Mouse (Mus musculus) heart, postnatal 36 days (tissue): ENCODE data around the gene Cpne1. TPM values are rescaled to one million over a fixed set of nuclear protein-coding genes. Genes with fewer than 3 reads are reported as not detected.

Experiments used
- DNase-seq, 2 experiments: peaks; one replicate each; pipeline ENCODE4 v3.0.0; 2021 to 2022
- intact Hi-C: fragments of 180-260 bp; cut with DNase I; formaldehyde crosslinking; loops from one replicate; pipeline ENCODE4 v1.15.1; 2025
- total RNA-seq, 2 experiments: library from RNA; stranded (reverse); gene quantifications; 2 replicates each; pipeline ENCODE4 v1.2.3; 2021

The Cpne1 gene
- total RNA-seq, 2 experiments from 2014 or later: 15.2 to 17.5 TPM

DNA sequence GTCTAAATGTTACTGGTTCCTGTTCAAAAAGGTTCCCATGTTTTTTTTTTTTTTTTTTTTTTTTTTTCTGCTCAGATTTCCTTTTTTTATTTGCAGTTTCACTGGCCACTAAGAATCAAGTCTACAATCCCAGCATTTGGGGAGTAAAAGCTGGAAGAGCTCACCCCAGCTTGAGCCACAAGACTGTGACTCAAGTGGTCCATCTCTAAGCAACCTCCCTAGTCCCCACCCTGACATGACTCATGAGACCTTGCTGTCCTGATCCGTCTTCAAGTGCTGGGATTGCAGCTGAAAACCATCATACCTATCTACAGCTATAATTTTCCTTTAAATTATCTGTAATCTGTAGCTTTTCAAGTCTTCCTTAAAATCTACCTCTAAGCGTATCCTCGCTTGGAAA lies 27.2 kb downstream of the Cpne1 start:
- intact Hi-C loops: no loop called here
- no peak for DNase-seq

DNA sequence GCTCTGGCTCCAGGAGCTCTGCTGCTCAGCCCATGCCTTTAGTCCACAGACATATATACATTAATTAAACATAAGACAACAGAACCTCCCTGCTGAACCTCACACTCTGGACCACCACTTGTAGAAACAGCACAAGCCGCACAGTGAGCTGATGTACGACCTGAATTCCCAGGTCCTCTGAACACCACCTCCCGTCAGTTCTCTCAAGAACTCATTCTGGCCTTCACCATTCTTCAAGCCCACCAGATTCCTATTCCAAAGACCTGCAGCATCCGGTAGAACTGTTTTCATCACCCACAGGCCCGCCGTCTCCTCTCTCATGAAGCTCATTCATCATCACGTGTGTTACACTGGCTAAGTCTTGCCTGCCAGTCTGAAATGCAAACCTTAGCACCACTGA lies 31.4 kb downstream of the Cpne1 start:
- DNase-seq: no peak
- intact Hi-C loops: no loop called here

DNA sequence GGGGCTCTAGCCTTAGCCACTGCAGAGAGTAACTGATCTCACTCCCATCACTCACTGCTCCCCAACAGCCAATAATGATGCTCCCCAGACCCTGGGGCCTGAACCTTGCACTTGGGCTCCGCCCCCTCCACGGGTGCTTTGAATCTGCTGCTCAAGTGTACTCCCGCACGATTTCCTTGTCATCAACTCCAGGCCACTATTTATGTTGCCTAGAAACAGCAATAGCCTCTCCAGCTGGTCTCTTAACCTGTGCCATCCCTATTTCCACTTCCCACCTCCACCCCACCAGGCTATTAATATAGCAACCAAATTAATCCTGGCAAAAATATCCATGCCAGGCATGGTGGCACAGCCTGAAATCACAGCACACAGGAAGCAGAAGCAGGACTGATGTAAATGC lies 32.1 kb downstream of the Cpne1 start:
- DNase-seq: no peak
- intact Hi-C loops: no loop called here

DNA sequence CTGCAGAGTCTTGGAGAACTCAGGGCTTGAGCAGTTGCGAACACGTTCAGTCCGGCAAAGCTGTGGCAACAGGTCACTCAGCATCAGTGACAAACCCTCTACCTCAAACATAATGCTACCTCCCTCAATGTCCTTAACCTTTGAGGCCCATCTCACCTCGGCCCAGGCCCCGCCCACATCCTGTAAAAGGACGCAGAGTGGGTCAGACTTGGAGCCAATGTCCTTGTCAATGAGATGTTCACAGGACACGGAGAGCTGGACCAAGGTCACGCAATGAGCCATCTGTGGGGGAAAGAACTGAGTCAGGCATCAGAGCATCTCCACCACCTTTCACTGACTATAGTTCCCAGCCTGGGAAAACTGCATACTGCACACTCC lies 32.6 kb downstream of the Cpne1 start:
- DNase-seq: no peak
- intact Hi-C loops: no loop called here

DNA sequence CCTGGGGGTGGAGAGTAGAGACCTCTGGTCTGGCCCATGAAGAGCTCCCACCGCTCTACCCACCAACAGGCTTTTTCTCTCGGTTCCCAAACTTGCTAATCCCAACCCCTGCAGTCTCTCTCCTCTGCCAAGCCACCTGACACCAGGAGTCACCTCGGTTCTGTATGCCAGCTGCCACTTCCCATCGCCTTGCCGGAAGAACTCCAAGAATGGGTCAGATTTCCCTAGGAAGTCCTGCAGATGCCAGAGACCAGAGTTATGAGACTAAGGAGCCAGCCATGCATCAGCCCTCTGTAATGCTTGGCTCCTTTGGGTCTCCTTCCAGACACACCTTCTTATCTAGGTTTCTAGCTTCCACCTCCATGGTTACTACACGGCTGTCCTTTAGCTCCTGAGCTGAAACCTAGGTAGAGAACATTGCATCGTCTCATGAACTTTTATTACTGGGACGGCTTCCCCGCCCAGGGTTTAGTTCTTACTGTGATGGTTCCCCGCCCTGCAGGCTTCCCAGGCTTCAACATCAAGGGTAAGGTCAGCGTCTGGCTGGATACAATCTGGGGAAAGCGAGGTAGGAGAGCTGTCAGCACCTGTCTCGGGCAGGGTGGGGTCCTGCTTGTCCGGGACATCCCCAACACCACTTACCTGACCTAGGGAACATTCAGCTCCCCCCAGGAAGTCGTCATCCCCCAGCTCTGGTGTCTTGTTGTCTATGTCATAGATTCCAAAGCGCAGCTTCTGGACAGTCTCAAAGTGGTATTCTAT lies 33.2 kb downstream of the Cpne1 start:
- no peak for DNase-seq
- intact Hi-C loops: no loop called here

DNA sequence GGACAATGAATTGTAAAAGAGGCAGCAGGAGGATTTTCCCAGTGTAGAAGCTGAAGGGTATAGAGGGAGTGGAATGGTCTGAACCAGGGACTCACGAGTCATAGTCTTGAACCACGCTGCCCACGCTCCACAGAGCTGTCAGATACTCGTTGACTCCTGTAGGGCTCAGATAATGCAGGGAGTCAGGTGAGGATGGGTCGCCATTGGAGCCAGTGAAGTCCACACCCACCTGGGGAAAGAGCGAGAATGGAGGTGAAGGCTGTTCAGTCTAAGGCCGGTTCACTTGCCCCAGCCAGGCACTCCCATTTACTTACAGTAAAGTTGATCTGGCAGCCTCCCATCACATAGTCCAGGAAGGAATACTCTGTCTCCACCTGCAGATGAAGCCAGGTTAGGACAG lies 34.3 kb downstream of the Cpne1 start:
- intact Hi-C loops: no loop called here
- no peak for DNase-seq

DNA sequence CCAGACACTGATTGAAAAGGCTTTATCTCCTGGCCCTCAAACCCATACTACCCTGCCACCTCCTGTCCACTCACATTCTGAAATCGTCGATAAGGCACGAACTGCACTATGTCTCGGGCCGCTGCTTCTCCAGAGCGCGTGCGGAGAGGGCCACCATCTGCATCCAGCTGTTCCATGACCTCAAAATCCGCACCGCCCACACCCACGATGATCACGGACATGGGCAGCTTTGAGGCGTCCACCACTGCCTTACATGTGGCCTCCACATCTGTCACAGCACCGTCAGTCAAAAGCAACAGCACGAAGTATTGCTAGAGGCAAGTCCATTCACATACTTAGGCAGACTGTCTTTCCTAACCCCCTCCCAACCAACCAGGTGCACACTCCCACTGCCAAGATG lies 38.0 kb downstream of the Cpne1 start:
- DNase-seq: peak; percentile 26

DNA sequence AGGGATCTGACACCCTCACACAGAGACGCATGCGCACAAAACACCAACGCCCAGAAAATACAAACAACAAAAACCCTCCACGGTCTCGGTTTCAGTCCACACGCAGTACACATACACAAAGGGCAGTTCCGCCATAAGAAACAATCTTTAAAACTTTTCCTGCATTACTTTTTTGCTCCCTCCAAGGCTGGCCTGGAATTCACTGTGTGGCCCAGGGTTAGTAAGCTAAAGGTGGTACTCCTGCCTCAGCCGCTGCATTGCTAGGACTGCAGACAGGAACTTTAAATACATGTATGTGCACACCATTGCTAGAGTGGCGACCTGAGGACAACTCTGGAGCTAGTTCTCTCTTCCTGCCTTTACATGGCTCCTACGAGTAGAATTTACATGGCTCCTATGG lies 40.5 kb downstream of the Cpne1 start:
- intact Hi-C loops: no loop called here
- no peak for DNase-seq

More for the DNA sequence above, 38.0 kb downstream of the Cpne1 start:
- intact Hi-C loops: no loop called here

DNA sequence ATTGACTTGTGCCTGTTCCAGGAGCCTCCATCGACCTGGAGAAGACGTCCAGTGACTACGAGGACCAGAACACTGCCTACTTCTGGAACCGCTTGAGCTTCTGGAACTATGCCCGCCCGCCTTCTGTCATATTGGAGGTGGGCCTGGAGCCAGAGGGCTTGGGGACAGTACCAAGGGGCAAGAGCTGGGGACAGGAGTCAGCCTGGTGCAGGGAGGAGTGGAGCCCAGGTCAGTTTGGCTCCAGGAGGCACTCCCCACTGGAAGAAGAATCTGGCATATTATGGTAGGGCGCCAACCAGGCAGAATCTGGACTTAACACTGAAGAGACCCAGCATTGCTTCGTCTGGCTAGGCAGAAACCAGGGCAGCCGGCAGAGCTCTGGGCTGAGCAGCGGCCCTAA lies 43.8 kb downstream of the Cpne1 start:
- intact Hi-C loops: no loop called here
- no peak for DNase-seq

DNA sequence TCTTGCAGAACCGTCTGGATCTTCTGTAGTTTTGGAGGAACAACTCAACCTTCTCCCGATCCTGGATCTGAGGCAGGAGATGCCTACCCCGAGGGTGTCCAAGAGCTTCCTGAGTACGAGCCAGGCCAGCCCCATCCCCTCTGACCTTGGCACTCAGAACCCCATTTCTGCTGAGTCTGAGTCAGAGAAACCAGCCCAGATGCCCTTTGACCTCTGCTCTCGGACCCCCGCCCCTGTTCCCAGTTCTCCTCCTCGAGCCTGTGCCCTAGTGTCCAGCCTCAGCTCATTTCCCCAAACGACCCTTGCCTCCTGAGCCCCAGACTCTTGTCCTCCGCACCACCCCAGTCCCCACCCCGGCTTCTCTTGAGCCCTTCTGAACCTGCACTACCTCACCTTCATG lies 45.6 kb downstream of the Cpne1 start:
- DNase-seq: no peak
- intact Hi-C loops: no loop called here

DNA sequence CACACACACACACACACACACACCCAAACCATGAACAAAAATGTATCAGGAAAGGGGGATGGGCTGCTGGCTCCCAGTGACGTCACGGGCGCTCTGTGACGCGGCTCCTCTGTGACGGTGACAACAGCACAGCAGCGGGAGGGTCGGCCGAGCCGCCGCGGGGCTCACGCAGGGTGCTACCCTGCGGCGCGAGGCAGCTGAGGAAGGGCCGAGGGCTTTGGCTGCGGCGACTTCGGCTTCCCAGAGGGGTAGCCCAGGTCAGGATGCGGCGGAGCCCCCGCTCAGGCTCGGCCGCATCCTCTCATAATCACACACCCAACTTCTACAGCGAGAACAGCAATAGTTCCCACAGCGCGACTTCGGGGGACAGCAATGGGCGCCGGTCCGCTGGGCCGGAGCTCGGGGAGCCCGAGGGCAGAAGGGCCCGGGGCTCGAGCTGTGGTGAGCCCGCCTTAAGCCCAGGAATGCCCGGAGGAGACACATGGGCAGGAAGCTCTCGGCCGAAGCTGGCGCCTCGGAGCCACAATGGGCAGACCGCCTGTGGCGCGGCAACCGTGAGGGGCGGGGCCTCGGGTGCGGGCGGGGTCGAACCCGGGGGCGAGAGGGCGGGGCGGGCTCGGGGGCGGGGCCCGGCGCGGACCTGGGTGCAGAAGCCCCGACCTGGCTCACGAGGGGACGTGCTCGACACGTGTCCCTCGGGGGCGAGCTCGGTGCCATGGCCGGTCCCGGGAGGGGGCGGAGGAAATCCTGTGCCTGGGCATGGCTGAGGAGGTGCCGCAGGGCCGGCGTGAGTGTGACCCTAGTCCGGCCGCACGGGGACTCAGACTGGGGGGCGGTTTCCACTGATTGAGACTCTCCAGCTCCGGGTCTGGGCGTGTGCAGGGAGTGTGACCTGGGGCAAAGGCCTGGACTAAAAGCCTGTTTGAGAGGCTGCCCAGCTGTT lies 46.4 kb downstream of the Cpne1 start, which contains the start of gene Spag4:
TSS of gene Spag4 (plus strand) at position 77 of the 943 bp plus-strand sequence.
- intact Hi-C loops: no loop called here
- DNase-seq: peak; percentile 70 to 73

DNA sequence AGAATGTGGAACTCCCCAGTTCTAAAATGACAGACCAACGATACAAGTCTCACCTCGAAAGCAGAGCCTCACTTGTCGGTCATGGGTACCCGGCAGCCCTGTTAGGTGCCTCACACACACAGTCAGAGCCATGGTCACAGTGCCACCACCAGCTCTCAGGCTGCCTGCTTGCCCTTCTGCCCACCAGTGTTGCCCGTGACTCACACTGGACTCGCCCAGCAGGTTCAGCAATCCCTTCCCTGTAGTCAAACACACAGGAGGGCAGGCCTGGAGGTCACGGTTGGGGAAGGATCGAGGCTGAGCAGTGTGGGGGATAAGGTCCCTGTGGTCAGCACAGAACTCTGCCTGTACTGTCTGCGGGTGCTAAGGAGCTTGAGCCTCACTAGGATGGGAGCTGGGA lies 58.9 kb downstream of the Cpne1 start, which contains the start of gene Fer1l4:
TSS of gene Fer1l4 (minus strand) at position 132 of the 400 bp plus-strand sequence.
- intact Hi-C loops: no loop called here
- no peak for DNase-seq

DNA sequence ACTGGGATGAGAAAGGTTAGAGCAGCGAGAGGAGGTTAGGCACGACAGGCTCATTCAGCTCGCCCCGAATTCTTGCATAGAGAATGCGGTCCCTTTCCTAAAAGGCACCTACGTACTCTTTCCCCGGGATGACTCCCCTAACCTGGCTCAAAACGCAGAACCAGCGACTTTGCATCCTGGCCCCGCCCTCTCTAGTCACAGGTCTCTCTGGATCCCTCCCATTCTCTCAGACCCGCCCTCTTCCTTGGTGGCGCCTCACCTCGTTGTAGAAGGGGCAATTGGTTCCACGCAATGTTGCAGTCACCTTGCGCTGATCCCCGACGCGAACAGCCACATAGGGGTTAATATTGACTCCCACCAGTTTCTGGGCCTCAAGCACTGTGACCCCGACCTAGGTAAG lies 63.8 kb downstream of the Cpne1 start:
- intact Hi-C loops: no loop called here

DNA sequence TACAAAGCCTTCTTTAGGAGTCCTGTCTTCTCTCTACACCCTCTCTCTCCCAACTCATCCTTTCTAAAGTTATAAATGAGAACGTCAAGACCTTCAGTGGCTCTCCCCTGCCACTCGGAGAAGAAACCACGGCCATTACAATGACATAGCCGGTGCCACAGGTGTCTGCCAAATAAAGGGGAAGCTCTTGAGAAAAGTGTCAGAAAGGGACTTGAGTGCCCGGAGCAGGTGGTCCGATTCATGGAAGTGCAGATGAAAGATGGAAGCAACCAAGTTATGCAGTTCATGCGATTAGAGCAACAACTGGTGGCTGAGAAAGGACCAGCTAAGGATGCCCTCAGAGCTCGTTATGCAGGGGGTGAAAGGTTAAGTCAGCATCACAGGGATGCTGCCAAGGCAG lies 68.9 kb downstream of the Cpne1 start:
- intact Hi-C loops: no loop called here
- no peak for DNase-seq

More for the DNA sequence above, 63.8 kb downstream of the Cpne1 start:
- no peak for DNase-seq

DNA sequence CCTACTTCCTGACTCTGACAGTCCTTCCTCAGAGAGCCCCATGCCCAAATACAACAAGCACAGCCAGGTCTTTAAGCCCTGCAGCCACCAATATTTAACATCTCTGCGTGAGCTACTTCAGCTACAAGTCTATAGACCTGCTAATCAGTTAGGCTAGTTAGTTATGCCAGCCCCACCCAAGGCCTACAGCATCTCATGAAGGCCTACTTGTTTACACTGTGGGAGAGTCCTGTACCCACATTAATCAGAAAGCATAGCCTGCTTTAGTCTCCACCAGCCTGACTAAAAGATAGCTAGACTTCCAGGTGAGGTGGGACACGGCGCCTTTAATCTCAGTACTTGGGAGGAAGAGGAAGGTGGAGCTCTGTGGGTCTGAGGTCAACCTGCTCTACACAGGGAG lies 72.4 kb downstream of the Cpne1 start:
- intact Hi-C loops: no loop called here
- DNase-seq: no peak

DNA sequence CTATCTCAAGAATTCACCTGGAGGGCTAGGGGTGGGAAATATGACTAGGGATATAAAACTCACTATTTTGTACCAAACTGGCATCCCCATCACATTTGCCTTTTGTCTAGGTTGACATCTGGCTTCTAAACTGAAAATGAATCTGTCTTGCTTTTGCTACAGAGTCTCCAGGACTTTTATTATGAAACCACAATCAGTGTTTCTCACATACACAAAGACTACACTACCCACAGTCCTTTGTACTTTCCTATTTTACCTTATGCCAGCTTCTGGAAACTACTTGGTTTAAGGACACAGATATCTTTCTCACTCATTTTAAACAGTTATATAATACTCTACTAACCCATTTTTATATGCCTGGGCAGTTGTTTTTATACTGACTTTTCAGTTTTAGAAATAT lies 86.3 kb downstream of the Cpne1 start:
- intact Hi-C loops: no loop called here
- no peak for DNase-seq

Other genes with a start within 250 kb of the Cpne1 start
- 100 to 1,000 TPM; 235 to 283 TPM for gene Uqcc1, start 181.7 kb downstream of the Cpne1 start, total RNA-seq
- gene Gm15557, start 171.2 kb downstream of the Cpne1 start, total RNA-seq: not detected
- not detected for gene Gdf5, start 166.6 kb downstream of the Cpne1 start, total RNA-seq
- 1 to 10 TPM; 7.1 to 7.9 TPM for gene Cep250, start 155.5 kb downstream of the Cpne1 start, total RNA-seq
- under 1 TPM; 0.16 to 0.31 TPM for gene 6430550D23Rik, start 104.0 kb downstream of the Cpne1 start, total RNA-seq
- 10 to 100 TPM; 59.7 to 61.4 TPM for gene Ergic3, start 103.9 kb downstream of the Cpne1 start, total RNA-seq
- gene Fer1l4, start 59.0 kb downstream of the Cpne1 start, total RNA-seq: not detected
- 1 to 10 TPM in 1 of 2 experiments, under 1 TPM in 1; 0.87 to 1.5 TPM for gene Spag4, start 46.8 kb downstream of the Cpne1 start, total RNA-seq
- gene Rbm12, start within 50 bp of the Cpne1 start, total RNA-seq: 10 to 100 TPM; 11.1 to 11.5 TPM
- 10 to 100 TPM in 1 of 2 experiments, 1 to 10 TPM in 1; 9.0 to 13.6 TPM for gene Gm28036, start 15.1 kb upstream of the Cpne1 start, total RNA-seq
- 100 to 1,000 TPM; 345 to 377 TPM for gene Romo1, start 32.1 kb upstream of the Cpne1 start, total RNA-seq
- gene Nfs1, start 32.2 kb upstream of the Cpne1 start, total RNA-seq: 10 to 100 TPM; 86.3 to 93.6 TPM
- 100 to 1,000 TPM; 143 to 146 TPM for gene Rbm39, start 68.3 kb upstream of the Cpne1 start, total RNA-seq
- gene Phf20, start 84.5 kb upstream of the Cpne1 start, total RNA-seq: 10 to 100 TPM; 19.3 to 23.8 TPM
- 1 to 10 TPM in 1 of 2 experiments, under 1 TPM in 1; 0.98 to 1.1 TPM for gene Cnbd2, start 200.3 kb upstream of the Cpne1 start, total RNA-seq
- gene Scand1, start 200.7 kb upstream of the Cpne1 start, total RNA-seq: 10 to 100 TPM; 83.0 to 88.0 TPM